Mouse (Mus musculus): ENCODE data around the gene Fcho1. TPM values are rescaled to one million over a fixed set of nuclear protein-coding genes. Genes with fewer than 3 reads are reported as not detected.
A peak's percentile ranks its signal among the peaks of the same experiment; 100 is the strongest.
"Not testable (repeated sequence)": the region's sequence is repeated elsewhere in the genome, so short reads cannot be mapped to it uniquely, and the experiment has no call there.

Fcho1 gene
- polyA plus RNA-seq, 1 experiment from 2014 or later = 85.0 TPM

DNA sequence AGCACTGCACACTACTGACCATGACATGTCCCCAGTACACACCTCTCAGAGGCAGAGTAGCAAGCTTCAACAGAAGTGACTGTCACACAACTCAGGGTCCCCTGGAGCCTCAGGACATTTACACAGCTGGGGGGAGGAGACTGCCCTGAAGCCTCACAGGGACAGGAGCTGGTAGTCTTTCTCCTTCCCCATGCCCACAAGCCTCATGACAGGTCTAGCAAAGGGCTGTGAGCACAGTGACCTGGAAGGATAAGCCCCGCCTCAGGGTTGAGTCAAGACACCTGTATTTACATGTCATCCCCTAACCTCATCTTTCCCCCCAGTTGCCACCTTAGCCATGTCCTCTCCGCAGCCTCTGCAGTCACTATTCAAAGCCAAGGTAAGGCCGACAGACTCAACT, 15.7 kb upstream of the Fcho1 start:
- Histone ChIP-seq H3K4me3 (replicated peaks) (peak overlapping the region; percentile 29), H3K27me3 (replicated peaks) (0 out of 2 replicates have a peak, but pooled peaks cover 3% of the 10 kb centered on the region), H3K27ac (replicated peaks) (no peak overlapping the region), H3K9ac (replicated peaks) (no peak overlapping the region), H3K36me3 (no peaks in the 10 kb centered on the region), H3K9me3 (replicated peaks) (no peaks in the 10 kb centered on the region), H3K4me2 (peak overlapping the region; percentile 60), H3K4me1 (peaks cover 8% of the 10 kb centered on the region)
- ATAC-seq (ENCODE audit: low FRiP score) = no peak; the same call in 1 of the 2 replicates
- WGBS = 38% methylated on average over 3 of the region's 3 CpGs

DNA sequence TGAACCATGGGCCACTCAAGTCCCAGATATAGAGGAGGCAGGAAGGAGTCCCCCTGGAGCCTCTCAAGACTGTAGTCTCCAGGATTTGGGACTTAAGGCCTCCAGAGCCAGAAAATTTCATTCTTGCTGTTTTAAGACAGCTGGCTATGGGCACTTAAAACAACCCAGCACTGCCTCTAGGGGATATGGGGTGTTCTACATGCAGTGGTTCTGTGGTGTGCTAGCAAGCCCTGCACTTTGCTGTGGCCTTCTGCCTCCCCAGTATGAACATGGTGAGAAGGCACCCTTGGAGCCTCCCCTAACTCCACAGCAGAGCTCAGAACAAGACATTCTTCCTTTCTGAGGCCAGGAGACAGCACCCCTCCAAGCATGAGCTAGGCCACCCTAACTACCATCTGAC, 12.8 kb upstream of the Fcho1 start:
- H3K9ac ChIP-seq (replicated peaks); H3K27me3 ChIP-seq (replicated peaks); H3K36me3 ChIP-seq; H3K4me2 ChIP-seq; H3K9me3 ChIP-seq (replicated peaks); ATAC-seq (ENCODE audit: low FRiP score); H3K27ac ChIP-seq (replicated peaks); H3K4me1 ChIP-seq; H3K4me3 ChIP-seq (replicated peaks): not testable (repeated sequence)

DNA sequence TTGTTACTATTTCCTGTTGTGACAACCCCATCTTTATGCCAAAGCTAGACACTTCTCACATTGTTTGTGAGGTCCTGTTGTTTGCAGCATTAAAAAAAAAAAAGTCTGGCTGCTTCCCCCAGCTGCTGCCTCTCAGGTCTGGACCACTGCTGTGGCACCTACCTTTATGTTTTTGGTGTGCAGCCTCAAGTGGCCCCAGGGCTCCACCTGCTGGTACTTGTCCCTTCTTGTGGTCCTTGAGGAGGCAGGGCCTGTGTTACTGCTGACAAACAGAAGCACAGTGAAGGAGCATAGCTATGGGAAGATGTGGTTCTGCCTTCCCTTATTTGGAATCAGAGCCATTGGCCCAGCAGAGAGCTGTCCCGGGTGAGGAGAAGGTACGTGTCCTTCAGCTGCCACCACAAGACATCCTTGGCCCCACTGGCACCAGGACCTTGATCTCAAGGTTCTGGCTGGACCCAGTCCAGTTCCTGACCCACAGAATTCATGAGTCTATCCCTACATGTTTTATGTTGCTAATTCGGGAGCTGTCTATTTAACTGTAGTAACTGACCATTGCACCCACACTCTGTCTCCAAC, 6.2 kb upstream of the Fcho1 start:
- H3K4me3 ChIP-seq (replicated peaks) = no peak overlapping the region
- H3K4me2 ChIP-seq = no peak overlapping the region
- no peak for ATAC-seq (ENCODE audit: low FRiP score)
- no peak overlapping the region for H3K9ac ChIP-seq (replicated peaks)
- H3K36me3 ChIP-seq = no peaks in the 10 kb centered on the region
- H3K27ac ChIP-seq (replicated peaks) = no peak overlapping the region
- H3K9me3 ChIP-seq (replicated peaks) = no peaks in the 10 kb centered on the region
- peaks cover 14% of the 10 kb centered on the region for H3K4me1 ChIP-seq
- no peaks in the 10 kb centered on the region; the same call in 1 of the 2 replicates for H3K27me3 ChIP-seq (replicated peaks)
- WGBS = 58% methylated on average over 3 of the region's 3 CpGs

- 6% methylated on average over 14 of the region's 16 CpGs for WGBS
- peak; percentile 20 for ATAC-seq (ENCODE audit: low FRiP score)
Observed at GRCm38 (mm10) chr8:71728826-71729620, 3.5 kb upstream of the Fcho1 start.

DNA sequence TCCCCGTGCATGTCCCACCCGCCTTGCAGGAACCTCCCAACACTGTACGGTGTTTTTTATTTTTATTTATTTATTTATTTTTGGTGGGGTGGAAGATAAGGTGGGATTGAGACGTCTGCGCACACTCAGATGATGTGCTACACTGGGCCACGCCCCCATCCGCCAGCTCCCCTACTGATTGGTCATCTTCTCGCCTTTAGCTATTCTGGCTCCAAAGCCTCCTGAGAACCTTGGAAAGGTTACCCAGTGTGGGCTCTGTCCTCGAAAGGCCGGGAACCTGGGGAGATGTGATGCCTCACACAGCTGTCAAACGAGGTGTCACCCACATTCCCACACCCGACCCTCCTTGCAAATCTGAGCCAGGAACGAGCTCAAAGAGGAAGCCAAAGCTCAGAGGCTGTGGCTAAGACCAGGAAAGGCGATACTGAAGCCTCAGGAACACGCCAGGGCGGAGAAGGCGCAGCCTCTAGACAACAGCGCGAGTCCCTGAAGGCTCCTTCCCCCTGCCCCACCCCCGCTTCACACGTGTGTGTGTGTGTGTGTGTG, 2.8 kb upstream of the Fcho1 start:
- Histone ChIP-seq H3K36me3 (no peaks in the 10 kb centered on the region), H3K9me3 (replicated peaks) (no peaks in the 10 kb centered on the region), H3K9ac (replicated peaks) (peak overlapping the region; percentile 48), H3K4me1 (peaks cover 32% of the 10 kb centered on the region), H3K4me3 (replicated peaks) (peak overlapping the region; percentile 47), H3K27ac (replicated peaks) (peak overlapping the region; percentile 88), H3K27me3 (replicated peaks) (no peaks in the 10 kb centered on the region; the same call in 1 of the 2 replicates), H3K4me2 (peak overlapping the region; percentile 80)
- WGBS = 7% methylated on average over 20 of the region's 21 CpGs
- peak; percentile 73 for ATAC-seq (ENCODE audit: low FRiP score)

More at GRCm38 (mm10) chr8:71728826-71729620, 3.5 kb upstream of the Fcho1 start:
- H3K9me3 ChIP-seq (replicated peaks) = no peaks in the 10 kb centered on the region
- peak overlapping the region; percentile 48 for H3K9ac ChIP-seq (replicated peaks)
- H3K4me3 ChIP-seq (replicated peaks) = peak overlapping the region; percentile 47
- H3K4me1 ChIP-seq = peaks cover 29% of the 10 kb centered on the region
- H3K27me3 ChIP-seq (replicated peaks) = no peaks in the 10 kb centered on the region; the same call in 1 of the 2 replicates
- H3K4me2 ChIP-seq = peak overlapping the region; percentile 80
- no peaks in the 10 kb centered on the region for H3K36me3 ChIP-seq
- H3K27ac ChIP-seq (replicated peaks) = peak overlapping the region; percentile 88

GRCm38 (mm10) chr8:71724389-71724788, 1.1 kb downstream of the Fcho1 start:
- H3K9me3 ChIP-seq (replicated peaks) = no peaks in the 10 kb centered on the region
- H3K27ac ChIP-seq (replicated peaks) = no peak overlapping the region
- WGBS = 64% methylated on average over 4 of the region's 4 CpGs
- ATAC-seq (ENCODE audit: low FRiP score) = no peak
- H3K9ac ChIP-seq (replicated peaks) = peak overlapping the region; percentile 85
- peaks cover 69% of the 10 kb centered on the region for H3K4me1 ChIP-seq
- peak overlapping the region; percentile 80 for H3K4me2 ChIP-seq
- no peaks in the 10 kb centered on the region for H3K27me3 ChIP-seq (replicated peaks)
- H3K36me3 ChIP-seq = no peaks in the 10 kb centered on the region
- peak overlapping the region; percentile 79 for H3K4me3 ChIP-seq (replicated peaks)

DNA sequence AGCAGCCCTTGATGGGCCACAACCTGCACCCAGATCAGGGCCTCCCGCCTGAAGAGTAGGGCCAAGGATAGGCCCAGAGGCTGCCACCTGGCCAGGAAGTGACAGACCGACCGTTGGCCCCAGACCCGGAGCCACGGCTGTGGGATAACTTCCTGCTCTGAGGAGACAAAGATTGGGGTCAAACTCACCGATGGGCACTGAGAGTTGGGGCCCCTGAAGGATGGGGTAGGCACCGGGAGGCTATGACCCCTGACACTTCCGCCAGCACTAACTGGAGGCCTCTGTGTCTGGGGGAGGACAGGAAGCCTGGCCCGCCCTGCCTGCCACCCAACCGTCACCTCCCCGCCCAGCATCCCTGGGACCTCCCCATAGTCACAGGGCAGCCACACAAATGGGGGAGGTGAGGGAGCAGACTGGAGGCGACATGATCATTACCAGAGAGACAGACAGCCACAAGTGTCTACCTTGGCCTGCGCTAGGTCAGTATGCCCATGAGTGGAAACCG, 2.4 kb downstream of the Fcho1 start:
- Histone ChIP-seq H3K27ac (replicated peaks) (no peak overlapping the region), H3K4me1 (peaks cover 71% of the 10 kb centered on the region), H3K4me2 (no peak overlapping the region), H3K27me3 (replicated peaks) (no peaks in the 10 kb centered on the region), H3K9ac (replicated peaks) (no peak overlapping the region), H3K4me3 (replicated peaks) (no peak overlapping the region), H3K36me3 (peaks cover 2% of the 10 kb centered on the region; the same call in 1 of the 2 replicates), H3K9me3 (replicated peaks) (no peaks in the 10 kb centered on the region)
- no peak for ATAC-seq (ENCODE audit: low FRiP score)
- 73% methylated on average over 14 of the region's 14 CpGs for WGBS

GRCm38 (mm10) chr8:71719928-71720457, 5.5 kb downstream of the Fcho1 start:
- Histone ChIP-seq H3K27me3 (replicated peaks) (no peaks in the 10 kb centered on the region), H3K9ac (replicated peaks) (0 out of 2 replicates have a peak overlapping the region, but pooled peaks have one; percentile 6), H3K36me3 (peaks cover 30% of the 10 kb centered on the region), H3K27ac (replicated peaks) (peak overlapping the region; percentile 71), H3K4me3 (replicated peaks) (no peak overlapping the region), H3K4me1 (peaks cover 66% of the 10 kb centered on the region), H3K4me2 (peak overlapping the region; percentile 38), H3K9me3 (replicated peaks) (no peaks in the 10 kb centered on the region)
- ATAC-seq (ENCODE audit: low FRiP score) = peak; percentile 80
- 21% methylated on average over 7 of the region's 7 CpGs for WGBS

DNA sequence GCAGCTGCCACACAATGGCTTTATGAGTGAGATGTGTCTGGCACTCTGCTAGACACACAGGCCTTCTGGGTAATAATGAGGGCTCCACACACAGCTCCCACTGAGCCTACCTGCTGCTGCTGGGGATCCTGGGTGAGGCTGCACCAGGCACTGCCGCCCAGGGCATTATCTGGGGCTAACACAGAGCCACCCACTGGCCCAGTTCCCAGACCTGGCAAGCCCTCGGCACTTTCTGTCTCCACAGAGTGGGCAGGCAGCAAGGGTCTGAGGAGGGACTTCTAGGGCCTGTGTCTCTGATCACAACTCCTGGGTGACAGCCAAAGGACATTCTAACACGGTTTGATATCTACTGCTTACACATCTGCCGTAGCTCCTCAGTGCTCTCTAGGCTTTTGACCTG, 6.3 kb downstream of the Fcho1 start:
- Histone ChIP-seq H3K36me3 (peaks cover 38% of the 10 kb centered on the region), H3K9ac (replicated peaks) (no peak overlapping the region), H3K27ac (replicated peaks) (peak overlapping the region; percentile 71), H3K9me3 (replicated peaks) (no peaks in the 10 kb centered on the region), H3K4me1 (peaks cover 59% of the 10 kb centered on the region), H3K4me2 (peak overlapping the region; percentile 38; the same call in 1 of the 2 replicates), H3K27me3 (replicated peaks) (no peaks in the 10 kb centered on the region), H3K4me3 (replicated peaks) (no peak overlapping the region)
- peak; percentile 6; the same call in 1 of the 2 replicates for ATAC-seq (ENCODE audit: low FRiP score)
- 37% methylated on average over 4 of the region's 4 CpGs for WGBS

DNA sequence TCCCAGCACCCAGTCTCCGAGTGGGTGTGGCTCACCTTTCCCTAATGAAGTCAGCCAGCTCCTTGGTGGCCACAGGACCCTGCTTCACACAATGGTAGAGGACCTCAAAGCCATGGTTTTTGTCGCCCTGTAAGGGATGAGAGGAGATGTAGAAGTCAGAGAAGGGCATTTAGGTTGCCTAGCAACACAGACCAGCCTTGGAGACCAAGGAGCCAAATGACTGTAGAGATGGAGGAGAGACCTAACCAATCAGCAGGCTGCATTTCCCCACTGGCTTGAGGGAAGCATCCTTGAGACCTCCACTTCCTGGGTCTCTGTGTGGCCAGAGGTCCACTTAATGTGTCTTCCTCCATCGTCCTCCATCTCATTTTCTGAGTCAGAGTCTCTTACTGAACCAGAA, 7.3 kb downstream of the Fcho1 start:
- peaks cover 53% of the 10 kb centered on the region for H3K4me1 ChIP-seq
- no peak for ATAC-seq (ENCODE audit: low FRiP score)
- WGBS = 24% methylated on average over 3 of the region's 3 CpGs

GRCm38 (mm10) chr8:71717096-71717495, 8.4 kb downstream of the Fcho1 start:
- WGBS = 86% methylated on average over 12 of the region's 12 CpGs
- H3K9me3 ChIP-seq (replicated peaks) = no peaks in the 10 kb centered on the region

More for the DNA sequence above, 7.3 kb downstream of the Fcho1 start:
- H3K9me3 ChIP-seq (replicated peaks) = no peaks in the 10 kb centered on the region
- 0 out of 2 replicates have a peak overlapping the region, but pooled peaks have one; percentile 71 for H3K27ac ChIP-seq (replicated peaks)
- no peak overlapping the region for H3K9ac ChIP-seq (replicated peaks)
- no peak overlapping the region for H3K4me3 ChIP-seq (replicated peaks)
- no peak overlapping the region for H3K4me2 ChIP-seq
- H3K27me3 ChIP-seq (replicated peaks) = no peaks in the 10 kb centered on the region
- peaks cover 43% of the 10 kb centered on the region for H3K36me3 ChIP-seq

More at GRCm38 (mm10) chr8:71717096-71717495, 8.4 kb downstream of the Fcho1 start:
- Histone ChIP-seq H3K4me3 (replicated peaks) (no peak overlapping the region), H3K27me3 (replicated peaks) (no peaks in the 10 kb centered on the region), H3K9ac (replicated peaks) (no peak overlapping the region), H3K4me1 (peaks cover 41% of the 10 kb centered on the region), H3K36me3 (peaks cover 51% of the 10 kb centered on the region), H3K4me2 (no peak overlapping the region), H3K27ac (replicated peaks) (no peak overlapping the region)
- ATAC-seq (ENCODE audit: low FRiP score) = no peak

All from neural tube, embryonic 15.5 days (tissue).